Mouse (Mus musculus): ENCODE measurements around the gene Kcnd2. TPM values are rescaled to one million over a fixed set of nuclear protein-coding genes. Genes with fewer than 3 reads are reported as not detected.

The Kcnd2 gene
- polyA plus RNA-seq, 1 experiment = not detected

- WGBS = 60% methylated on average over 3 of the region's 3 CpGs
- no peak for TF ChIP-seq POLR2A (IDR thresholded peaks at IDR 0.05; ENCODE audit: insufficient read depth, low read depth, low read length)
- TF ChIP-seq CTCF (IDR thresholded peaks at IDR 0.05; ENCODE audit: insufficient read depth, low read depth, low read length) = no peak
- Histone ChIP-seq H3K27ac (ENCODE audit: insufficient read depth, low read depth, low read length) (no peak overlapping the region), H3K4me3 (ENCODE audit: insufficient read depth, low read depth, low read length) (no peak overlapping the region), H3K4me1 (ENCODE audit: control insufficient read depth, insufficient read depth, low read length) (no peaks in the 10 kb centered on the region)
These were observed 482.3 kb downstream of the Kcnd2 start for GRCm38 (mm10) chr6:21697641-21698040.

DNA sequence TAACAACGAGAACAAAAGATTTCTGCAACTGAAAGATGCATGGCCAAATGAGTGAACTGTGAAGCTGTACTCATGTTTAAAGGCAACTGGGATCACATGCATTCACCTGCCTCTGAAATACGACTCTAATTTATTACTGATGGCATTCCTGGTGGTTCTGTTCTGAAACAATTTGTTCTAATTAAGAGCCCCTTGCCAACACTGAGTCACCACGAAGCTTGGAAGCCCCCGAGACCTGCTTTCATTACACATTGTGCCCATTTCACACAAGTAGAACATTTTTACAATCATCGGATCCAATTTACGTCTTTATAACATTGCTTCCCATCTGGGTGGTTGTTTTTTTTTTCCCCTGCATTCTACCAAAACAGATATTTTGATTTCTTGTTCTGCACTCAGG, 485.8 kb downstream of the Kcnd2 start:
- TF ChIP-seq CTCF (IDR thresholded peaks at IDR 0.05; ENCODE audit: insufficient read depth, low read depth, low read length) (no peak), POLR2A (IDR thresholded peaks at IDR 0.05; ENCODE audit: insufficient read depth, low read depth, low read length) (no peak)

GRCm38 (mm10) chr6:21709228-21709627, 493.9 kb downstream of the Kcnd2 start:
- 4% methylated on average over 3 of the region's 3 CpGs for WGBS
- Histone ChIP-seq H3K4me1 (ENCODE audit: control insufficient read depth, insufficient read depth, low read length) (no peaks in the 10 kb centered on the region), H3K27ac (ENCODE audit: insufficient read depth, low read depth, low read length) (no peak overlapping the region), H3K4me3 (ENCODE audit: insufficient read depth, low read depth, low read length) (no peak overlapping the region)
- no peak for TF ChIP-seq POLR2A (IDR thresholded peaks at IDR 0.05; ENCODE audit: insufficient read depth, low read depth, low read length)
- no peak for TF ChIP-seq CTCF (IDR thresholded peaks at IDR 0.05; ENCODE audit: insufficient read depth, low read depth, low read length)

More for the DNA sequence above, 485.8 kb downstream of the Kcnd2 start:
- Histone ChIP-seq H3K27ac (ENCODE audit: insufficient read depth, low read depth, low read length) (no peak overlapping the region), H3K4me1 (ENCODE audit: control insufficient read depth, insufficient read depth, low read length) (no peaks in the 10 kb centered on the region), H3K4me3 (ENCODE audit: insufficient read depth, low read depth, low read length) (no peak overlapping the region)
- WGBS = 43% methylated on average over 6 of the region's 6 CpGs

DNA sequence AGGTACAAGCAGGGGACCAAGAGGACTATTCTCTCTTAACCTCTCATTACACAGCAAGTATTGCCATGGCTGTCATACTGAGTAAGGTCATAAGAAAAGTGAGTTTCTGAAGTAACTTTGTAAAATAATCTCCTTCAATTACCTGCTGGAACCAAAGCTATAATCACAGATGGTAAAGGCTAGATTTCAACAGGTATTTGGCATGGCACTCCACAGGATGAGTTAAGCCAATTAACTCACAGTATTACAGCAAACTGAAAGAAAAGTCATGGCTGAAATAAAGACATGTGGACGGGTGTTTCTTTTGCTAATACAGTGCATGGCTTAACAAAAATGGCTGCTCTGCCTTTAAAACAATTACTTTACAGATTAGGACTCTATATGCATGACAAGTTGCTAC, 503.8 kb downstream of the Kcnd2 start:
- TF ChIP-seq CTCF (IDR thresholded peaks at IDR 0.05; ENCODE audit: insufficient read depth, low read depth, low read length) = no peak
- no peak for TF ChIP-seq POLR2A (IDR thresholded peaks at IDR 0.05; ENCODE audit: insufficient read depth, low read depth, low read length)
- H3K4me1 ChIP-seq (ENCODE audit: control insufficient read depth, insufficient read depth, low read length) = no peaks in the 10 kb centered on the region
- no peak overlapping the region for H3K4me3 ChIP-seq (ENCODE audit: insufficient read depth, low read depth, low read length)
- H3K27ac ChIP-seq (ENCODE audit: insufficient read depth, low read depth, low read length) = no peak overlapping the region
- 64% methylated on average over 1 of the region's 1 CpGs for WGBS

GRCm38 (mm10) chr6:21722238-21722637, 506.9 kb downstream of the Kcnd2 start:
- 85% methylated on average over 10 of the region's 10 CpGs for whole genome bisulfite sequencing
- H3K4me1 ChIP-seq (ENCODE audit: control insufficient read depth, insufficient read depth, low read length) = no peaks in the 10 kb centered on the region
- H3K4me3 ChIP-seq (ENCODE audit: insufficient read depth, low read depth, low read length) = no peak overlapping the region
- H3K27ac ChIP-seq (ENCODE audit: insufficient read depth, low read depth, low read length) = no peak overlapping the region
- TF ChIP-seq CTCF (IDR thresholded peaks at IDR 0.05; ENCODE audit: insufficient read depth, low read depth, low read length) = no peak
- no peak for TF ChIP-seq POLR2A (IDR thresholded peaks at IDR 0.05; ENCODE audit: insufficient read depth, low read depth, low read length)

- Histone ChIP-seq H3K4me1 (ENCODE audit: control insufficient read depth, insufficient read depth, low read length) (no peaks in the 10 kb centered on the region), H3K4me3 (ENCODE audit: insufficient read depth, low read depth, low read length) (no peak overlapping the region), H3K27ac (ENCODE audit: insufficient read depth, low read depth, low read length) (no peak overlapping the region)
- WGBS = 48% methylated on average over 2 of the region's 2 CpGs
- TF ChIP-seq CTCF (IDR thresholded peaks at IDR 0.05; ENCODE audit: insufficient read depth, low read depth, low read length) (no peak), POLR2A (IDR thresholded peaks at IDR 0.05; ENCODE audit: insufficient read depth, low read depth, low read length) (no peak)
These were observed 525.3 kb downstream of the Kcnd2 start for GRCm38 (mm10) chr6:21740606-21741005.

DNA sequence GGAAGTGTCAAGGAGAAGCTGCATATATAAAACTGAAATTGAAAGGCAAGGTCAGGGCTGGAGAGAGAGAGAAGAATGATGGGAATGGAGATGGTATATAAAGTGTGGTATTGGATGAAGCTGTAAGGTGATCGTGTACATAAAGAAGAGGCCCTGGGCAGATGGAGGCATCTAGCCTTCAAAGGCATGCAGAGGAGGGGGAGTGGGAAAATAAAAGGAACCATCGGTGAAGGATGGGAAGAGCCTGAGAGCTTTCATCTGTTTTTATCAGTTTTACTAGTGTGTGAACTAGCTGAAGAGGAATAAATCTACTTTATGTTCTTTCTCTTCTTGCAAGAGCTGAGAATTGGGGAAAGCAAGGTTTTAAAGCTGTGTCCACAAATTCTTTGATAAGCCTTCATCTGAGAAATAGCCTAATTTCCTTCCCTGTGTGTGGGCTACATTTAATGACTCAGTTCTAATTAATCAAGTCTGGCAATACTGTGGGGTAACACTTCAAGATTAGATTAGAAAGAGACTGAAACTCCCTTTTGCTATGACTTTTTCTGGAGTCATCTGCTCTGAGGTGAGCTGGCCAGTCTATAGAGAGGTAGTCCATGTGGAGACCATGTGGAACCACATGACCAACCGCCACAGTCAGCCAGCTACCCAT, 529.4 kb downstream of the Kcnd2 start:
- TF ChIP-seq CTCF (IDR thresholded peaks at IDR 0.05; ENCODE audit: insufficient read depth, low read depth, low read length) (no peak), POLR2A (IDR thresholded peaks at IDR 0.05; ENCODE audit: insufficient read depth, low read depth, low read length) (no peak)
- H3K4me3 ChIP-seq (ENCODE audit: insufficient read depth, low read depth, low read length) = no peak overlapping the region
- WGBS = 82% methylated on average over 3 of the region's 3 CpGs
- H3K4me1 ChIP-seq (ENCODE audit: control insufficient read depth, insufficient read depth, low read length) = no peaks in the 10 kb centered on the region
- H3K27ac ChIP-seq (ENCODE audit: insufficient read depth, low read depth, low read length) = no peak overlapping the region

DNA sequence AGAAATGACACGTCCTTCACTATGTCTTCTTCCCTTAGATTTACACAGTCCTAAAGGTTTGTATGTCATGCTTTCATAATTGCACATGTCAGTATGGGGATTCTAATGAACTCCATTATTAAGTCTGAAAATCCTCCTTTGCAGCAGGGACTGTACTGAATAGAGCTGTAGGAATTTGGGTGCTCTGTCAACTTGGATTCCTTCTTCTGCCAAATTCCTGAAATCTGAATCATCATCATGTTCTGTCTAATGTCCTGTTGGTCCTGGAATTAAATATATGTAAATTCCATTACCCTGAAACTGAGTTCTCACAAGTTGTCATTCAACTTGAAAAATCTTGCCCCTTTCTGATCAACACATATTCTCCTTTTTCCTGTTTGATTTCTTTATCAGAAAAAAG, 532.2 kb downstream of the Kcnd2 start:
- Histone ChIP-seq H3K4me1 (ENCODE audit: control insufficient read depth, insufficient read depth, low read length) (no peaks in the 10 kb centered on the region), H3K27ac (ENCODE audit: insufficient read depth, low read depth, low read length) (no peak overlapping the region), H3K4me3 (ENCODE audit: insufficient read depth, low read depth, low read length) (no peak overlapping the region)
- TF ChIP-seq CTCF (IDR thresholded peaks at IDR 0.05; ENCODE audit: insufficient read depth, low read depth, low read length) (no peak), POLR2A (IDR thresholded peaks at IDR 0.05; ENCODE audit: insufficient read depth, low read depth, low read length) (no peak)
- 72% methylated on average over 1 of the region's 1 CpGs for WGBS

DNA sequence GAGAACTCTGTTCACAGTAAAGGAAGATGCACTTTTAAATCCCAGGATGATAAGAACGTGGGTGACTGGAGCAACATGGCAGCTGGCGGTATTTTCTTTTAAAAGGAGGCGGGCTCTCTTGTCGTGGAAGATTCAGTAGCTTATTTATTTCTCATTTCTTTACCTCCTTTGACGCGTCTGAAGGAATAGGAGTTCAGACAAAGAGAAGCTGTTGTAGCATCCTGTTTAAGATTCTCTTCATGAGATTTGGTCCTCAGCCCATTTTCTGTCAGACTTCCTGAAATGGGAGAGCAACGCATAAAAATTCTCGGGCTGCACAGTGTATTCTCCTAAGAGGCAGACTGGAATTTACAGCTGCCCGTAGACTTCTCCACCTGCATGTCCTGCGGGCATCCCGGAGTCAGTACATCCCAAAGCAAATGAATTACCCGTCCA, 552.5 kb downstream of the Kcnd2 start:
- 33% methylated on average over 12 of the region's 12 CpGs for WGBS
- Histone ChIP-seq H3K4me3 (ENCODE audit: insufficient read depth, low read depth, low read length) (no peak overlapping the region), H3K4me1 (ENCODE audit: control insufficient read depth, insufficient read depth, low read length) (peaks cover 5% of the 10 kb centered on the region; the same call in 1 of the 2 replicates), H3K27ac (ENCODE audit: insufficient read depth, low read depth, low read length) (no peak overlapping the region)
- TF ChIP-seq CTCF (IDR thresholded peaks at IDR 0.05; ENCODE audit: insufficient read depth, low read depth, low read length) = no peak

Measured in olfactory bulb, adult 2 months (tissue).